Mouse (Mus musculus) hindbrain, embryonic 14.5 days (tissue): ENCODE data around the gene Naa11. TPM values are rescaled to one million over a fixed set of nuclear protein-coding genes. Genes with fewer than 3 reads are reported as not detected.
A peak's percentile ranks its signal among the peaks of the same experiment; 100 is the strongest.

Experiments
- ATAC-seq: fragments of 200-750 bp; cut with Nextera tagmentation; 2 replicates; pipeline ENCODE4 v1.8.0; 2017; ENCODE audit warnings: moderate number of reproducible peaks, mild to moderate bottlenecking, moderate TSS enrichment, moderate library complexity; ENCODE audit not compliant: low FRiP score
- DNase-seq: peaks from one replicate; pipeline ENCODE4 v3.0.0-alpha.2; 2015; ENCODE audit warnings: low spot score
- H3K27ac ChIP-seq: fragments of 300-500 bp; sonication (generic); 2 replicates; pipeline ENCODE4 v1.5.1; 2014; ENCODE audit warnings: mild to moderate bottlenecking, moderate library complexity
- H3K27me3 ChIP-seq: fragments of 300-500 bp; sonication (generic); 2 replicates; pipeline ENCODE4 v1.6.1; 2014; ENCODE audit warnings: mild to moderate bottlenecking, low read length, mixed read lengths; ENCODE audit not compliant: control insufficient read depth, insufficient read depth
- H3K36me3 ChIP-seq: fragments of 300-500 bp; sonication (generic); replicated peaks from 2 replicates; pipeline ENCODE4 v1.6.1; 2014; ENCODE audit not compliant: control insufficient read depth, insufficient read depth
- H3K4me1 ChIP-seq: fragments of 300-500 bp; sonication (generic); replicated peaks from 2 replicates; pipeline ENCODE4 v1.6.1; 2014; ENCODE audit warnings: antibody characterized with exemption, low read length, mixed read lengths; ENCODE audit not compliant: control insufficient read depth, insufficient read depth
- H3K4me2 ChIP-seq: fragments of 300-500 bp; sonication (generic); replicated peaks from 2 replicates; pipeline ENCODE4 v1.6.1; 2014; ENCODE audit warnings: mild to moderate bottlenecking, moderate library complexity
- H3K4me3 ChIP-seq: fragments of 300-500 bp; sonication (generic); replicated peaks from 2 replicates; pipeline ENCODE4 v1.5.1; 2014; ENCODE audit warnings: mild to moderate bottlenecking, low read length
- H3K9ac ChIP-seq: fragments of 300-500 bp; sonication (generic); 2 replicates; pipeline ENCODE4 v1.6.1; 2014
- H3K9me3 ChIP-seq: fragments of 300-500 bp; sonication (generic); 2 replicates; pipeline ENCODE4 v1.6.1; 2016; ENCODE audit warnings: low read length; ENCODE audit not compliant: control insufficient read depth
- WGBS: fragments of 180-500 bp; shearing (Covaris S2); extraction: QIAGEN DNeasy Blood & Tissue Kit; methylation state at CpG from one replicate; pipeline ENCODE4 v1.1.7; 2014; 5-methylcytosine and 5-hydroxymethylcytosine counted together
- polyA plus RNA-seq: library from polyadenylated mRNA; unstranded; fragments of >200 nt; fragmentation: Nextera tagmentation; extraction: Ambion mirVana; gene quantifications from 2 replicates; pipeline ENCODE4 v1.2.1, GENCODE M21; 2014

The Naa11 gene
- polyA plus RNA-seq, 1 experiment from 2014 or later, result not detected

DNA sequence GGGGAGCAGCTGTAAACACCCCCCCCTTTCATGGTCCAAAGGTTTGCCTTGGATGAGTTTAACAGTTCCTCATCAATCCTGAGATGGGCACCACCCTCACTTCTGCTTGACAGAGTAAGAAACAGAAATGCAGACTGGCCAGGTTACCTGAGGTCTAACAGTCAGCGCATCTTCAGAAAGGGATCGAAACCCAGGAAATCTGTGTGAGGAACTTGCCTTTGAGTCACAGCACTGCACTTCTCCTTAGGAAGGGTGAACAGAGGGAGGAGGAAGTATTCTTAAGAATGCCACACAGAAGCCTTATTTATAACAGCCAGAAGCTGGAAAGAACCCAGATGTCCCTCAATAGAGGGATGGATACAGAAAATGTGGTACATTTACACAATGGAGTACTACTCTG, 37.0 kb downstream of the Naa11 start:
- no peaks in the 10 kb centered on the region for H3K4me1 ChIP-seq
- H3K27me3 ChIP-seq, result no peaks in the 10 kb centered on the region
- no peak overlapping the region for H3K4me3 ChIP-seq
- H3K9me3 ChIP-seq, result no peaks in the 10 kb centered on the region
- H3K4me2 ChIP-seq, result no peak overlapping the region
- no peak for ATAC-seq
- H3K36me3 ChIP-seq, result no peaks in the 10 kb centered on the region
- no peak overlapping the region for H3K27ac ChIP-seq
- 92% methylated on average over 2 of the region's 2 CpGs for WGBS
- no peak overlapping the region for H3K9ac ChIP-seq
- no peak for DNase-seq

DNA sequence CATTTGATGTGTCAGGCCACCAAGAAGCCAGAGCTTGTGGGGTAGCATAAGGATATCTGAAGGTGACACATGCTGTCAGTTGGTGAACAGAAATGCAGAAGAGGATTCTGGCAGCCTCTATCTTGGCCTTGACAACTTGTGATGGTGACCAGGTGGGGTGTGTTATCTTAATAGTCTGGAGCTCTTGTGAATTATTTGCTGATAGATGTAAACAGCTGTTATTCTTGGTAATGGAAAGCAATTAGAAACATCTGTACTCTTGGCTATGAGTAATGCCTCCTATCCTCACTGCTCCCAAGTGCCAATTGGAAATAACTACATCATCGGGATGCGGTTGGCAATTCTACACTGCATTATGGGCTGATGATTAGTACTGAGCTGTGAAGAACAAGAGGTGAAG, 43.4 kb downstream of the Naa11 start:
- ATAC-seq (no peak), DNase-seq (peak; percentile 28)
- Histone ChIP-seq H3K9ac (no peak overlapping the region), H3K4me2 (no peak overlapping the region), H3K9me3 (no peaks in the 10 kb centered on the region), H3K4me1 (no peaks in the 10 kb centered on the region), H3K27ac (no peak overlapping the region), H3K36me3 (no peaks in the 10 kb centered on the region), H3K27me3 (no peaks in the 10 kb centered on the region), H3K4me3 (no peak overlapping the region)
- WGBS, result 75% methylated on average over 2 of the region's 2 CpGs

DNA sequence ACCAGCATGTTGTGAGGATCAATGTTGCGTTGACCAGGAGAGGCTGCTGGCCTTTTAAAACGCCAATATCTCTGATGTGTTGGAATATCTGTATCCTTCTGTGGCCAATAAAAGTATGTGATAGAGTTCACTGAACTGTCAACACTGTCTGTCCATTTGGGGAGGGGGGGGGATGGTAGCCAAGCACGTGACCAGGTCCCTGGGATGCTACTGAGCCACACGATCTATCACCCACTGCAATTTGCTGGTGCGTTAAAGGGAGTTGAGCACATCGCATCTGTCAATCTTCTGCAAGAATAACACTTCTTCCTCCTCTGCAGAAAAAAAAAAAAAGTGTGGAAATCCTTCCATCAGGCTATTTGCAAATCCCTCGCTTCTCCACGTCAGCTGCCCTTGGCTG, 43.9 kb downstream of the Naa11 start:
- WGBS, result 84% methylated on average over 8 of the region's 8 CpGs
- Histone ChIP-seq H3K27ac (no peak overlapping the region), H3K36me3 (no peaks in the 10 kb centered on the region), H3K4me1 (no peaks in the 10 kb centered on the region), H3K9ac (no peak overlapping the region), H3K27me3 (no peaks in the 10 kb centered on the region), H3K9me3 (no peaks in the 10 kb centered on the region), H3K4me3 (no peak overlapping the region), H3K4me2 (no peak overlapping the region)
- no peak for ATAC-seq
- DNase-seq, result no peak

DNA sequence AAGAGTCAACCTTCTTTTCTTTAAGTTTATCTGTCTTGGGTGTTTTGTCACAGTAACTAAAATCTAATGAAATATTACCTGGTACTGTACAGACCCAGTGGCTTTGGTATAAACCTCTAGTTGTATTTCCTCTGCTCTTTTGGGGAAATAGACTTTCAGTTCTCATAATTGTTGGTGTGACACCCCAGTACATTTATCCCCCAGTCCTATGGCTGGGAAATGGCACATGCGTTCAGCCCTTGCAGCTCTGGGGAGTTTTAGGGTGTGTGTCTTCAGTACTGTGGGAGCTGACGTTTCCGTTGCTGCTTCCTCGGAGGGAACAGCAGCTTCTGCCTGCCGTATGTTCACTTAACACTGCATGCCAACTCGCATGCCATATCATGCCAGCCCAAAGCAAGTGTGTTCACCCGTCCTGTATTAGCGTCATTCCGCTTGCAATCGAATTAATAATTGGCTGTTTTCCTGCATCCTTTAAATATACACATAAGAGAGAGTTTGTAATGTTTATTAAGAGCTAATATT, 46.4 kb downstream of the Naa11 start:
- H3K4me3 ChIP-seq, result no peak overlapping the region
- H3K4me1 ChIP-seq, result no peaks in the 10 kb centered on the region
- no peaks in the 10 kb centered on the region for H3K9me3 ChIP-seq
- H3K27me3 ChIP-seq, result no peaks in the 10 kb centered on the region
- no peak overlapping the region for H3K9ac ChIP-seq
- no peak for DNase-seq
- H3K36me3 ChIP-seq, result no peaks in the 10 kb centered on the region
- H3K27ac ChIP-seq, result no peak overlapping the region
- H3K4me2 ChIP-seq, result no peak overlapping the region
- WGBS, result 90% methylated on average over 10 of the region's 10 CpGs
- ATAC-seq, result no peak

DNA sequence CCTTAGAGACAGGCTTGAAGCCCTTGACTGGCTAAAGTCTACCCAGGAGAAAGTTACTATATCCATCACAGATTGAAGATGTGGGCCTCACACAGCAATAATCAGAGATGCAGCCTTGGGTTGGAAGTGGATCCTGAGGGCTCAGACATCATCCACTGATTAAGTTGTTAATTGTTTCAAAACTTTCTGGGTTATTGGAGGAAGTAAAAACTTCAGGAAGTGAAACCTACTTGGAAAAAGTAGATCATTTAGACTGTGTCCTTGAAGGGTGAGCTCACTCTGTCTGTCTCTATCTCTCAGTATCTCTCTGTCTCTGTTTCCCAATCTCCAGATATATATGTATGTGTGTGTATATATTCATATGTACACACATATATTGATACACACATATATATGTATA, 47.0 kb downstream of the Naa11 start:
- H3K9ac ChIP-seq, result no peak overlapping the region
- H3K9me3 ChIP-seq, result no peaks in the 10 kb centered on the region
- ATAC-seq (no peak), DNase-seq (no peak)
- no peaks in the 10 kb centered on the region for H3K4me1 ChIP-seq
- H3K27me3 ChIP-seq, result no peaks in the 10 kb centered on the region
- no peaks in the 10 kb centered on the region for H3K36me3 ChIP-seq
- H3K4me3 ChIP-seq, result no peak overlapping the region
- H3K27ac ChIP-seq, result no peak overlapping the region
- no peak overlapping the region for H3K4me2 ChIP-seq

DNA sequence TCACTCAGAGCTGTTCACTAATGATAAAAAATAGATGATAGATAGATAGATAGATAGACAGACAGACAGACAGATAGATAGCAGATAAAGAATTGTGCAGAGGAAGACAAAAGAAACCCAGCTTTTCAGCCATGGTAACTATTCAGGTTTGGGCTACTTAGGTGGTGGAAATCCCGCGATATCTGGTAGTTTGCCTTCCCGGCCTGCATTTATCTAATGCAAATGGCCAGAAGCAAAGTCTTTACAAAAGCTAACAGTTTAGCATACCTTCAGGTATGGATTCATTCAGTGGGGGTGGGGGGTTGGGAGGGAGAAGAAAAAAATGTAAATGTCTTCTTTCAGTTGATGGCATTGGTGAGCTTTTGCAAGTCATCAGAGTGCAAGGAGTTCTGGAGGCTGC, 48.0 kb downstream of the Naa11 start:
- ATAC-seq (no peak), DNase-seq (no peak)
- Histone ChIP-seq H3K9me3 (no peaks in the 10 kb centered on the region), H3K4me3 (no peak overlapping the region), H3K4me1 (no peaks in the 10 kb centered on the region), H3K4me2 (no peak overlapping the region), H3K27me3 (no peaks in the 10 kb centered on the region), H3K9ac (no peak overlapping the region), H3K36me3 (no peaks in the 10 kb centered on the region), H3K27ac (no peak overlapping the region)
- 74% methylated on average over 3 of the region's 3 CpGs for WGBS

DNA sequence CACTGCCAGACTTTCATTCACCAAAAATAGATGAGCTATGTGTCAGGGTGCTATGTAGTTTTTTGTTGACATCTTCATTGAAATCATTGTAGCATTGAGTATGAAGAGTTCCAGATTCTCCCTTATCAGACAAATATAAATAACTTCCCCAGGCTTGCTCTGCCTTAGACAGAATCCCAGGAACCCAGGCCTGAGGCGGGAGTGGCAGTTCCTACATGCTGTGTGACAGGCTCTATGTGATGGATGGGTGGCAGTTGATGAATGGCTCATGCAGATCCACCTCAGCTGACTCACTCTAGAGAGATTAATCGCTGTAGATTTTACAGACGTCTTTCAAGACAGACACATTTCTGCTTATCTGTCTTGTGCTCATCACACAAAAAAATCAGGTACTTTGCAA, 57.4 kb downstream of the Naa11 start:
- Histone ChIP-seq H3K9me3 (no peaks in the 10 kb centered on the region), H3K27me3 (no peaks in the 10 kb centered on the region), H3K36me3 (no peaks in the 10 kb centered on the region), H3K9ac (no peak overlapping the region), H3K4me2 (no peak overlapping the region), H3K4me3 (no peak overlapping the region), H3K27ac (no peak overlapping the region), H3K4me1 (no peaks in the 10 kb centered on the region)
- 41% methylated on average over 3 of the region's 3 CpGs for WGBS
- no peak for DNase-seq
- no peak for ATAC-seq

Other genes starting within 250 kb of the Naa11 start
- not detected in 2 replicates for gene Gk2, start 64.6 kb upstream of the Naa11 start, polyA plus RNA-seq